Mouse (Mus musculus): ENCODE results near the gene Gm21981. TPM values are rescaled to one million over a fixed set of nuclear protein-coding genes. Genes with fewer than 3 reads are reported as not detected.

The Gm21981 gene
- total RNA-seq (2021), result under 1 TPM; 0.74 to 0.78 TPM
- long read RNA-seq, experiment 1, partial matches to known transcripts, result 0 of 1 reads
- long read RNA-seq, experiment 1, other reads (novel, unspliced or antisense), result 1 of 1 reads
- long read RNA-seq, experiment 2, partial matches to known transcripts, result 2 of 2 reads
- long read RNA-seq, experiment 2, other reads (novel, unspliced or antisense), result 0 of 2 reads

DNA sequence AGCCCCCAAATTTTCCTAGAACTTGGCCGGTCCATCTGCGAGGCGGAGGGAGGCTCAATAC is at the start of gene Gm21981:
Gene Gm21981, minus strand, starts transcription at position 14 of the 61 bp plus-strand sequence.
- intact Hi-C loops (cut with DNase I), result no loop called here
- no peak for DNase-seq

GRCm38 (mm10) chr17:47742991-47743734 is 48.9 kb upstream of the Gm21981 start:
- DNase-seq, result peak in 1 of 2 experiments; percentile 36
- intact Hi-C loops (cut with DNase I), result loop anchor here (5.0 kb wide), 1 partner anchor 49 kb away; no protein-coding TSS in a partner anchor

DNA sequence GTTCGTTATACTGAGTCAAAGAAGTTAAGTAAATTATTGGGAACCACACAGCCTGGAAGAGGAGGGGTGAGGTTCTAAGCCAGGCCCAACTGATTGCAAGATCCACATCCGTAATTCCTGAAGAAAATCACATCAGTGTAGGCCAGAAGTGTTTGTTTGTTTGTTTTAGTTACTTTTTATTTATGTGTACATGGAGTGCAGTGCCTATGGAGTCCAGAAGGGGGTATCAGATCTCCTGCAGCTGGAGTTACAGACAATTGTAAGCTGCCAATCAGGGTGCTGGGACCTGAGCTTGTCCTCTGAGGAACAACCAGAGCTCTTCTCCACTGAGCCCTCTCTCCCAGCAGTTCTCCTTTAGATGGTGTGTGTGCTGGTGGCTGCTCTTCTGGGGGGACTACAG is 45.9 kb upstream of the Gm21981 start:
- no peak for DNase-seq
- intact Hi-C loops (cut with DNase I), result loop anchor here (5.0 kb wide), 1 partner anchor 52 kb away; no protein-coding TSS in a partner anchor

GRCm38 (mm10) chr17:47738879-47739798 is 44.9 kb upstream of the Gm21981 start:
- intact Hi-C loops (cut with DNase I), result loop anchor here (2.0 kb wide), 1 partner anchor 18 kb away; no protein-coding TSS in a partner anchor
- DNase-seq, result no peak

DNA sequence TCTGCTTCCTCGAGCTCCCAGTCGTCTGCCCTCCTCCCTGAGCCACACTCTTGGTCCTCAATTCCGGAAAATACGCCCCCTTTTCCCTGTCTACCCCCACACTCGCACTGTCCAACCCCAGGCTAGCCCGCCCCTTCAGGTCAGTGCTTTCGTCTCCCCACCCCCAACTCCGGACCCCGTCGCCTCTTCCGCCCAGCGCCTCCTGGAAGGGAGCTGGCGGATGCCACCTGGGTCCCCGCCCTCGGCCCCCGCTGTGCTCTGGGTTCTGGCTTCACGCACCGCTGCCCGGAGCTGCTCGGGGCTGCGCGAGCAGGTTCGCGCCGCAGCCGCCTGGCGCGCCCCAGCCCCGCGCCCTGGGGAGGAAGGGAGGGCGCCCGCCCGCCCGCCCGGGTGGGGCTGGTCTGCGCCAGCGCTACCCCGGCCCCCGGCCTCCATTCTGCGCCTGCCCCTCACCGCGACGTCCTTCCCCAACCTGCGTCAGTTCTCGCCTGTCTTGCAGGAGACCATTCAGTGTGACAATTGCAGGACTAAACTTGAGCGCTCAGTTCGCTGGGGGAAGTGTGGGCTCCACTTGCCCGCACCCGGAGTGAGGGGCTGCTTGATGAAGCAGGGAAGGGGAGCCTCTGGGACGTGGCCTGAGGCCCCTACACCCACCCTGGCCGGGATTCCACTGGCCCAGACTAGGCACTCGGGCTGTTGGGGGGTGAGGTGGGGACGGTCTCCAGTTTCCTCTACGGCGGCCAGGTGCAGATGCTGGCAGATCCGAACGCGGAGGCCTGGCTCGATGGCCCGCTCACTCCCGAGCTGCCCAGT is 44.0 kb upstream of the Gm21981 start:
- intact Hi-C loops (cut with DNase I), result loop anchor here (2.0 kb wide), 1 partner anchor 19 kb away; no protein-coding TSS in a partner anchor
- peak; percentile 57 to 65 for DNase-seq

GRCm38 (mm10) chr17:47737271-47738065 is 43.2 kb upstream of the Gm21981 start:
- intact Hi-C loops (cut with DNase I), result loop anchor here (2.0 kb wide), 1 partner anchor 19 kb away; no protein-coding TSS in a partner anchor
- DNase-seq, result peak; percentile 91 to 93

DNA sequence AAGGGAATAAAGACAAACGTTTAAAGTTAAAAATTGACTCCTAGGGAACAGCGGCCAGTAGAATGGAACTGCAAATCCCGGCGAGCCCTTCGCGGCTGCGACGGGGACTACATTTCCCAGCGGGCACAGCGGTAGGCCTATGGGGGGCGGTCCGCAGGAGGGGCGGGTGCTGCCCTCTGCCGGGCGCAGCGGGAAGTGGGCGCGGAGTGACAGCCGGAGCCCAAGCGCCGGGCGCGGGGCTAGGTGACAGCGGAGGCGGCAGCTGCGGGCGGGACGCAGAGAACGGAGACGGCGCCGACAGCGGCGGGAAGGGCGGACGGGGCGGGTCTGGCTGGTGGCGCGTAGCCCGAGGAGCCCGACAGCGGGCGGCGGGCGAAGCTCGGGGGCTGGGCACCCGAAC is 42.6 kb upstream of the Gm21981 start, which contains the start of gene Tfeb:
Gene Tfeb, plus strand, starts transcription at position 175 of the 400 bp plus-strand sequence.
- intact Hi-C loops (cut with DNase I), result no loop called here

GRCm38 (mm10) chr17:47735553-47736100 is 41.4 kb upstream of the Gm21981 start:
- no peak for DNase-seq
- intact Hi-C loops (cut with DNase I), result loop anchor here (2.0 kb wide), 1 partner anchor 39 kb away; no protein-coding TSS in a partner anchor

More for the DNA sequence above, 42.6 kb upstream of the Gm21981 start, which contains the start of gene Tfeb:
- DNase-seq, result peak; percentile 99 to 100

GRCm38 (mm10) chr17:47730633-47731575 is 36.6 kb upstream of the Gm21981 start:
- intact Hi-C loops (cut with DNase I), result no loop called here
- no peak for DNase-seq

DNA sequence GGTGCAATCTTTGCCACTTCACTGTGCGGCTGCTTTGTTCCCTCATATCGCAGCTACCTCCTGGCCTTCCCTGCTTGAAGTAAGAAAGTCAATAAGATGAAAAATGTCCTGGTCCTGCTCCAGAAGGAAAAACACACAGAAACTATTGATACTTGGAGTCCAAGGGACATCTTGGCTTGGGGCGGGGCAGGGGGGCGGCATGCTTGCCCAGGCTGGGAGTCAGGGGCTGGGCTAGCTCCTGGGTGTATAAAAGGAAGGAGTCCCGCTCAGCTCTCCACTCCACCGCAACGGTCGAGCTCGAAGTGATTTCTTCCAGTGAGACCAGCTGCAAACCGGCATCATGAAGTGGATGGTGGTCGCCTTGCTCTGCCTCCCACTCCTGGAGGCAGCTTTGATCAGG is 32.3 kb upstream of the Gm21981 start, which contains the start of gene Pgc:
Gene Pgc, plus strand, starts transcription at position 277 of the 400 bp plus-strand sequence.
- intact Hi-C loops (cut with DNase I), result no loop called here
- DNase-seq, result no peak

- no peak for DNase-seq
- intact Hi-C loops (cut with DNase I), result no loop called here
Observed at GRCm38 (mm10) chr17:47721183-47721582, 26.9 kb upstream of the Gm21981 start.

DNA sequence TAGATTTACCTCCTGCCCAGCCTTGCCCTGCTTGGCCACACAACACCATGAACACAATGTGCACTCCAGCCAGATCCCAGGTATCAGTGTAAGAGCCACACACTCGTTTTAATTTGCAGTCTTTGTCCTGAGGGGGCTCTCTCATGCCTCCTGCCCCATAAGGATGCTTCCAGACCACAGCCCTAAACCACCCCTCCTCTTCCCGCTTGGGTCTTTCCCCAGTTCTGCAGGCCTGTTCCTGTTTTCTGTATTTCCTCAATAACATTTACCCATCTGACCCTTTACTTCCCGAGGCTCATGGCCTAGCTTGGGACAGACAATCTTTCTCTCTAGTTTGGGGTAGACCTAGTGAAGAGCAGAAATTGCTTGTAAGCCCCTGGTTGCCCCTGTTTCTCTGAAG is 20.8 kb upstream of the Gm21981 start:
- intact Hi-C loops (cut with DNase I), result no loop called here
- DNase-seq, result no peak

GRCm38 (mm10) chr17:47712889-47713571 is 18.8 kb upstream of the Gm21981 start:
- no peak for DNase-seq
- intact Hi-C loops (cut with DNase I), result no loop called here

DNA sequence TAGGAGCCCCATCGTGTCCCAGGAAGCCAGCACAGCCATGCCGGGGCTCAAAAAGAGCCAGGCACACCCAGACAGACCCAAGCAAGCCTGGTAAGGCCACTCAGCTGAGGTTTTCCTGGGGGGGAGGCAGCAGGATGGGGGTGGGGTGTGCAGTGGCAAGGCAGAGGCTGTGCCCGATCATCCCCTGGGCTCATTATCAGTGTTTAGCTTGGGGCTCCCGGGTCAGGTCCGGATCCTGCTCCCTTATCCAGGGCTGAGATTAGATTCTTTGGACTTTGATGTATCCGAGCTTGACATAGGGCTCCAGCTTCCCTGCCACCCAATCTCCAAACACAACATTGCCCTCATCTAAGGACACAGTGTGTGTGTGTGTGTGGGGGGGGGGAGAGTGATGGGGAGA is 17.6 kb upstream of the Gm21981 start:
- DNase-seq, result no peak
- intact Hi-C loops (cut with DNase I), result no loop called here

GRCm38 (mm10) chr17:47710036-47710435 is 15.8 kb upstream of the Gm21981 start:
- no peak for DNase-seq
- intact Hi-C loops (cut with DNase I), result no loop called here

GRCm38 (mm10) chr17:47708972-47709371 is 14.7 kb upstream of the Gm21981 start:
- no peak for DNase-seq
- intact Hi-C loops (cut with DNase I), result no loop called here

GRCm38 (mm10) chr17:47707961-47708360 is 13.7 kb upstream of the Gm21981 start:
- intact Hi-C loops (cut with DNase I), result no loop called here
- no peak for DNase-seq

Data from heart, postnatal 14 days (tissue).